Mouse (Mus musculus) c-Kit-negative CD71-positive TER-119-positive erythroid progenitor cells, embryonic 14.5 days (primary cell): ENCODE results near the gene Atp12a.

ENCODE experiments used
- DNase-seq: peaks from one replicate; pipeline ENCODE4 v3.0.0-alpha.2; 2013; ENCODE audit warnings: low read depth, low spot score

The Atp12a gene

GRCm38 (mm10) chr14:56377745-56378144 is 12.9 kb downstream of the Atp12a start:
- no peak for DNase-seq

DNA sequence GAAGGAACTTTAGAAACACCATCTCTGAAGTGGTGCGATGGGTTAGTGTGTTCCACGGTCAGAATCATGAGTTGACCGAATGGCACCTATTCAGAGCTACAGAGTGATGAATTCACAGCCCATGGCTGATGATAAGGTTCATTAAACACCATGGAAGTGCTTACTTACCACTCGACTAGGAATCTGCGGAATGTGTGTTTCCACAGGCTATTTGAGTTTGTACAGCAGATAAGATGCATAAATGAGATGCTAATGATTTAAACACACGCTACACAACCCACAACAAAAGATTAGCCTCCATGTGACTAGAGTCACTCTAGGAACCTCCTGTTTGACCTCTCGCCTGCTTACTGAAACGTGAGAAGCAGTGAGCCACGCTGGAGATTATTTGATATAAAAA is 14.5 kb downstream of the Atp12a start:
- no peak for DNase-seq

DNA sequence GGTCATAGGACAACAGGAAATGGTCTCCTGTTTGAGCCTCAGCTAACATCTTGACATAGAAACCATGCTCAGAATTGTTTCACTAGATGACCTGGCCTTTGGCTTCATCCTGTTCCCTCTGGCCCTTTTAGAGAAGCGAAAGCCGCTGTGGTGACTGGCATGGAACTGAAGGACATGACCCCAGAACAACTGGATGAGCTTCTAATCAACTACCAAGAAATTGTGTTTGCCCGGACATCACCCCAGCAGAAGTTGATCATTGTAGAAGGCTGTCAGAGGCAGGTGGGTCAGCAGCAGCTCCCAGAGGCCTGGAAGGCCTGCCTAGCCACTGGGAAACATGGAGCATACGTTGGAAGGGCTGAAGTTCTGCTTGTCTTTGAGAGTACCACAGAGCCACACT is 17.5 kb downstream of the Atp12a start:
- no peak for DNase-seq

- no peak for DNase-seq
Measured at GRCm38 (mm10) chr14:56390247-56390646, 25.4 kb downstream of the Atp12a start.

DNA sequence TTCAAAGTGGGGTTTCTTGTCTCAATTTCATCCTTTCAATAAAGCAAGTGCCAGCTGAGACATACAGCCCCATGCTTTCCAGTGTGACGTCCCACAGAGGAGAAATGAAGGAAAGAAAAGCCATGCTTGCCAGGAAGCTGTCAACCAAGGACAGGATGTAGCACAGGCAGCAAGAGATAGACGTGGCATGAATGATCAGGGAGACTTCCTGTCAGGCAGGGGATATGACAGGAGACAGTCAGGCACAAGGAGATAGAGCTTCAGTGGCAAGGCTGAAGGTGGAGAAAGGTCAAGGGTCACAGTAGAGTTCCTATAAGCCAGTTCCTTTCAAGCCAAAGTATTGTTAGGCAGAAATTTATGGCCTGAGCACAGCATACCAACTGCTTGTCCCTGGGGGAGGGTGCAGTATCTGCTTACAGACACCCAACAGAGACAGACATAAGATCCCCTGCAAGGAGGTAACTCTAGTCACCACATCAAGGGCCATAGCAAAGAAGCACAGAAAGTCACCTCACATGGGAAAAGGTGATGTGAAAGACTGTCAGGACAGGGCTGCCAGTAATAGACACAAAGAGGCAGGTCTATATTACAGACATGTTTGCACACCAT is 28.9 kb downstream of the Atp12a start:
- no peak for DNase-seq

GRCm38 (mm10) chr14:56398001-56398400 is 33.1 kb downstream of the Atp12a start:
- DNase-seq, result no peak

- no peak for DNase-seq
Measured at GRCm38 (mm10) chr14:56402311-56403071, 37.6 kb downstream of the Atp12a start, which contains the start of gene Rnf17. Rnf17 (plus strand) TSS chr14:56402581.

GRCm38 (mm10) chr14:56403072-56403375 is 38.2 kb downstream of the Atp12a start:
- DNase-seq, result no peak
